Mouse (Mus musculus) 3134 (cell line): Measurements from ENCODE around the gene Igsf3.

Experiments
- DNase-seq: peaks from one replicate; pipeline ENCODE4 v3.0.0-alpha.2; 2011; ENCODE audit warnings: low spot score; ENCODE audit not compliant: insufficient read length; ENCODE audit errors: extremely low read depth

The Igsf3 gene

DNA sequence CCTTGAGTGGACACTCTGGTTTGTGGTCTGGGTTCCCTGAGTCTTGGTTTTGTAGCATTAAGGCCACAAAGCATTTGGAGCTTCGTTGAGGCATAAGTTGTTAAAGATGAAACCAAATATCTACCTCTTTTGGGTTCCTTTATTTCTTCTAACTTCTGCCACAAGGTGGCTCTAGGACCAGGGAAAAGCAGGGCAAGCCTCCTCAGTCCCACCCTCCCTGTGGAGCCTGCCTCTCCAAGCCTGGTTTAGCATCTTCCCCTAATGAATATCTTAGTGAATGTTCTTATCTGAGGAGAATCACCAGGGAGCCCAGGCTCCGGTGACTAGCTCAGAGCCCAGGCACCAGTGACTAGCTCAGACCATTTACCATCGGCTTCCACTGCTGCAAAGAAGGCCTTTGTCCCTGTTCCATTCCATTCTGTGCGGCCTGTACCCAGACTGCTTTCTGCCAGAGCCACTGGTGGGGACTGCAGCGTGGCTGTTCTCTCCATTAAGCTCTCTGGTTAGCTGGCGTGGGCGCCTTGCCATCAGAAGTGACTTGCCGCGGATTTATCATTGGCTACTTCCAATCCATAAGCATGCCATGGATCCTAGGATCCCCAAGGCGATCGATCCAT lies 66.5 kb downstream of the Igsf3 start:
- DNase-seq = no peak

GRCm38 (mm10) chr3:101444437-101444836 lies 67.6 kb downstream of the Igsf3 start:
- DNase-seq = no peak

DNA sequence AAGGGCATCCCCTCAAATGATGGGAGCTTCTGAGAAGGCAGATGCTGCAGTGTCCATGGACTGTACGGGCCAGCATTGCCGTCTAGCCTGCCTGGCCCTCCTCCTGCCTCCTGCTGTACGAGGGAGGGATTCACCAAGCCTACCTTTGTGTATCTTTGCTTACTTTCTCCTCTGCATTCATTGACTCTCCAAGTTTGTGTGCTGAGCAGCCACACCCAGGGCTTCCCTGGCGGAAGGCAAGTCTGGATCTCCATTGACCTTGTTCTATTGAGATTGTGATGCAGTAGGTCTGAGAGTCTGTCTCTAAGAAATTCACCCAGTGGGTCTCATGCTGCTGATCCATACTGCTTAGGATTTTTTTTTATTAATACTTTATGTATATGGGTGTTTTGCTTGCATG lies 70.4 kb downstream of the Igsf3 start:
- DNase-seq = no peak

DNA sequence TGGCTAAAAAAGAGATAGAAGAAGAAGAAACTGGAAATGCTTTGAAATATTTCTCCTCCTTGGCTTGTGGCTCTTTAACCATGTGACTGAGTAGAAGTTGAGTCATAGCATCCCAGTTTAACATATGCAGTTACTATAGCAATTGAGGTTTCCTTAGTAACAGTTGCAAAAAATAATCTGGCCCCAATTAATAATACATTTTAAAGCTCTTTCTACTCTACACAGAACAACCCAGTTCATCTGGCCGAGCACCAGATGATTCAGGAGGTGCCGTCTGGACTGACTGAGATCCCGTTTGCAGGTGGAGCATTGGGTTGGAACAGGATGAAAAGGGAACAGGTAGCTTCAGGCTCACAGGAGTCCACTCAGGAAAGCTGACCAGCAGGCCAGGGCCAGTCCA lies 71.9 kb downstream of the Igsf3 start:
- DNase-seq = no peak

- no peak for DNase-seq
These were observed 74.0 kb downstream of the Igsf3 start for GRCm38 (mm10) chr3:101450811-101451428.

DNA sequence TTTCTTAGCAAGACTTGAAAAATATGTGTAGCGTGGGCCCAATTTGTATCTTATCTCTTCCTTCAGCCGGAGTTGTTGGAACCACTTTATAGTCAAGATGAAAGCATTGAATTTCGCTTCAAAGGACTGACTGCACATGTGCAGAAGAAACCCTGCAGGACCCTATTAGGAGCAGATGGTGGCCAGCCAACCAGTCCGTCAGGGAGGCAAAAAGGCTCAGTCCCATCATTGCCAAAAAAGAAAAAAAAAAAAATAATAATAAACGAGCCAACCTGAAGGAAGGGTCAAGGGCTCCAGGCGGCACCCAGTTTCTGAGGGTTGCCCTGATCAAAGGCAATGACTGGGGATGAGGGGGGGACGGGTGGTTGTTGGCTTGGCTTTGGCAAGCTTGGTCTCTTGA lies 83.7 kb downstream of the Igsf3 start:
- DNase-seq = no peak

DNA sequence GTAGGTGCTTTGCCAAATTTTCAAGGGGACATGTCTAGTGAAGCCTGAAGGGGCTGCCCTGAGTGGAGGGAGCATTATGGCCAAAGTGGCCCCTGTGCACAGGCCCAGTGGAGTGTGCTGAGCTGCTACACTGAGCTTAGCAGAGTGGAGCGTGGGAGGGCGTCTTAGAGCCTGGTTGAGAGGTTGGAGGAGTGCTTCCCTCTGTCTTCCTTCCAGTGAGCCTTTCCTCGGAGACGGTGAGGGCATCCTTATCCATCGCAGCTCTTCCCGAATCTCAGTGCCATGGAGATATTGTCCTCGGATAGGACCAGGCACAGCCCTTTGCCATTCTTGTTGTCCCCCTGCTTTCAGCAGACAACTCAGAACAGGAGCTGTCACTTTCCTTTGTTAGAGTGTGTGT lies 84.2 kb downstream of the Igsf3 start:
- DNase-seq = no peak

DNA sequence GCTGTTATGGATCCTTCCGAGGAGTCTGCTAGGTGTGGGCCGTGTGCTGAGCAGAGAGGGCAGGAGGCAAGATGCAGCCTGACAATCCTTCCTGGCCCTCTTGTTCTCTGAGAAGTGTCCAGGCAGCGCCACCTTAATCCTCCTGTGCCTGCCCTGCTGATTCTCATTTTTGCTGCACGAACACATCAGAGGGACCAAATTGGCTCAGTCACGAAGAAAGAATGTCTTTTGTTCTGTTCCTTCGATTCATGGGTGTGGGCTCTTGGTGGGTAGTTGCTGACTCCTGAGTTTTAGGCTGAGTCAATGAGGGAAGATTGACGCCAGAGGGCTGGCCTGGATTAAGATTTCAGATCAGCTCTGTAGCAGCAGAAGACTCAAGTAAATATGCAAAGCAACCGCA lies 84.9 kb downstream of the Igsf3 start:
- no peak for DNase-seq

GRCm38 (mm10) chr3:101462294-101462693 lies 85.4 kb downstream of the Igsf3 start:
- no peak for DNase-seq

- DNase-seq = no peak
These were observed 86.6 kb downstream of the Igsf3 start for GRCm38 (mm10) chr3:101463491-101463890.

DNA sequence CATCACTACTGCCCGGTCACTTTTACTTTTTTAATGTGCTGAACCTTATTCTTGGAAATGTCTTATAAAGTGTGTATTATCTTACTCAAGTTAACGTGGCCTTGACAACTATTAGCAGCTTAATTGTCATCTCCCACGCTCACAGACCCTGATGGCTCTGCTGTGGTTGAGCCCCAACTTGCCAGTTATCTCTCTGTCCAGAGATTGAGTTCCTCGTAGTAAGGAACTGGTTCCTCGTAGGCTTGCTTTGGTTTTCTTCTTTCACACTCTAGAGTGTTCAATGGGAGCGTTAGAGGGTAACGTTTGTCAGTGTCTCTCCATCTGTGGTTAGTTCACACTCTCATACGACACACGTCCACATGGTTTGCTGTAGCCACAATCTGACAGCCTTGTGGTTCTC lies 92.8 kb downstream of the Igsf3 start:
- DNase-seq = no peak

DNA sequence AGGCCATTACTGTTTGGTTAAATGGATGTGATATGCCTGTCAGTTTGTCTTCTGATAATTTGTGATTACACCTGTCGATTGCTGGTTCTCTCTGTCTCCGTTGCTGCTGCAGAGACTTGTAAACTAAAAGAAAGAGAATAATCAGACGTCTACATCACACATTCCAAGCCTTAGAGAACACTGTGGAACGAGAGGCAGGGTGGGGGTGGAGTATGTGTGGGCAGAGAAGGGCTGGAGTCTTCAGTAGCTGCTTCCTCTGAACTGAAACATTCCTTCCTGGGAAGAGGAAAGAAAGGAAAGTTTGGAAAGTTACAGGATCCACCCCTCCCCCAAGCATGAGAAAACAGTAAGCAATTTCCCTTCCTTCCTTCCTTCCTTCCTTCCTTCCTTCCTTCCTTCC lies 95.0 kb downstream of the Igsf3 start:
- DNase-seq = no peak

DNA sequence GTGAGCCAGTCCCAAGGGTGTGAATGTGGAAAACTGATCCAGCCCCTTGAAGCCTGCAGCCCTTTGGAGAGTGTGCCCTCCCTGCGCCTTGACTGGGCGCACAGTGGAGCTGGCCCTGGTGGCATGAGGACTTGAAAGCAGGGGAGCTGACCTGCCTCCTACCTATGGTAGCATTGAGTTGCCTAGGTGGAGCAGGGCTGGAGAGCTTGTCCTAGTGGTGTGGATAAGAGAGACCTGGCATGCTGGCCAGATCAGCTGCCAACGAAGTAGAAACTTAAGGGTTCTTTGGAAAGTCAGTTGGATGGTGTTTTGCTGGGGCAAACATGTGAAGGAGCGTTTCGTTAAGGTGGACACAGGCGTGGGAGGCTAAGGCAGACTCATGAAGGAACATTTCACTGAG lies 105.1 kb downstream of the Igsf3 start:
- no peak for DNase-seq

- no peak for DNase-seq
These were observed 106.5 kb downstream of the Igsf3 start for GRCm38 (mm10) chr3:101483256-101483983.

DNA sequence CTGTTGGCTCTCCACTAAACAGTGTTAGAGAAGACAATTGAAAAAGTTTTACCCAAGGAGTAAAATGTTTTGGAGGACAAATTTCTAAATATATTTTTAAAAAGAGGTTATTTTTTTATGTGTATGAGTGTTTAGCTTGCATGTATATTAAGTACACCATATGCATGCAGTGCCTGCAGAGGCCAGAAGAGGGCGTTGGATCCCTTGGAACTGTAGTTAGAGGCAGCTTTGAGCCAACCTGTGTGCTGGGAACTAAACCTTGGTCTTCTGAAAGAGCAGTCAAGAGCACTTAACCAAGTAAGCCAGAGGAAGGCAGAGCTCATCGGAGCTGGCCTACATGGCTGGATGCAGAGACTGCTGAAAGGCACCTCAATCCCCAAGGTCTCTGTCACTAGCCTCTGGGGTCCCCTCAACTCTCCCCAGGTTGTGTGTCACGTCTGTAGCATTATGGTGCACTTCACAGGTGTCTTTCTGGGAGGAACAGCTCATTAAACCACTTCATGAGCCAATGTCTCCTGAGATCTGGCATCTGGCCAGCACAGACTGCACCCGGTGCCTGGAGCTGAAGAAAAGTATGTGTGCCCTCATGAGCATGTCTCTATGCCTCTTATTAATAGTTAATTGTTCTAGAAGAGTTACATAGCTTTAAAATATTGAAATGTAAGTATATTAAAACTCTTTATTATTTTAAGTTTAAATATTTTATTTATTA lies 109.3 kb downstream of the Igsf3 start:
- DNase-seq = no peak

DNA sequence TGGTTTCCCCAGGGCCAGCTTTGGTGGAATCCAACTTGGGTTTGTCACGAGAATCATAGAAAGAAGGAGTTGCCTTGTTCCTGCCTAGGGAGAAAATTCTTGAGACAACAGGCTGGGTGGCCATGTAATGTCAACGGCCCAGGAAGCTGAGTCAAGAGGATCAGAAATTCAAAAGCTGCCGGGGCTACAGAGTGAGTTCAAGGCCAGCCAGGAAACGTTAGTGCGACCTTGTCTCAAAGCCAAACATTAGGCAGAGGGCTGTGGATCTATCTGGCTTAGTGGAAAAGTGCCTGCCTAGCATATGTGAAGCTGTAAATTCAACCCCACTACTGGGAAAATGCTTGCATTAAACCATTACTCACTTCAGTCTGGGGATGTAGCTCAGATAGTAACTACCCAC lies 110.6 kb downstream of the Igsf3 start:
- no peak for DNase-seq

DNA sequence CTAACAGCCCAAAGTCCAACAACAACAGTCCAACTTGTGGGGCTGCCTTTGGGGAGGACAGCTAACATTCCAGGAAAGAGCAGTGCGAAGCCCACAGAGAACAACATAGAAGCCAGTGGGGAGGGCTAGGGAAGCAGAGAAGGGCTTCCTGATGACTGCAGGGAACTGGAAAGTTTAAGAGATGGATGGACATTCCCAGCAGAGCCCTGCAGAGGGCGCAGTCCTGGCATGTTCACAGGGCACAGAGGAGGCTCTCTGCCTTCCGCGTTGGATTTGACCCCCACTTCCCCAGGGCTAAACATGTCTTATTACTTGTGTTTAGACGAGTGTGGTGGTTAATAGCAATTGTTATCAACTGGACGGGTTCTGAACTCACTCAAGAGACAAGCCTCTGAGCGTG lies 111.3 kb downstream of the Igsf3 start:
- no peak for DNase-seq

DNA sequence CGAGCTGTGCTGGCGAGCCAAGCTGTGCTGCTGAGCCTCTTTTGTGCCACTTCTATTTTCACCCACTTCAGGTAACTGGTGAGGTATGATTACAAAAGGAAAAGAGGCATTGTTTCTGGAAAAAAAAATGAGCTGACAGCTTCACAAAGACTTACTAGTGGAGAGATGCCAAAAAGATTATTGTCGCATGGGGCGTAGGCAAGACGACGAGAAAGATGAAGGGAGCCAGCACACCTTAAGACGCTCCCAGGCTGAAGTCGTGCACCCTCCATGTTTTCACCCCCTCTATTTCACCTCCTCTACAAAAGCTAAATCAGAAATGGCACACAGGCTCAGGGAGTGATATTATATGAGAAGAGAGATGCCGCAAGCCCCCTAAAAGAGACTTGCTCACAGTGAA lies 113.6 kb downstream of the Igsf3 start:
- no peak for DNase-seq

DNA sequence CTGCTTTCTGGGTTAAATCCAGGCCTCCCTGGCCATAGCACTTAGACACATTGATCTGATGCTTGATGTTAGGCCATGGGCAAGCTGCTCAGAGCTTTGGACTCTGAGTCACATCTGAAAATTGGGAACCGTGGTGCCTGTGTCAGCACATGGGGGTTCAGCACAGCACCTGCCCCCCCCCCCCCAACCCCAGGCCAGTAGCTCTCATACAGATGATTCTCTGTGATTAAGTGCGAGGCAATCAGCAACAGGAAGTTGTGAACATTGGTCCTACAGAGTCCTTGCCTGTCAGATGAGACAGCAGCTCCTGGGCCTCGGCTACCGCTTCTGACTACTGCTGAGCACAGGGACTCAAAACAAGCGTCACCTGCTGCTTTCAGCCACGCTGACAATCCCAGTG lies 116.0 kb downstream of the Igsf3 start:
- no peak for DNase-seq

GRCm38 (mm10) chr3:101493937-101494459 lies 117.1 kb downstream of the Igsf3 start:
- DNase-seq = peak; percentile 58

GRCm38 (mm10) chr3:101497432-101498030 lies 120.6 kb downstream of the Igsf3 start:
- no peak for DNase-seq
